Mouse (Mus musculus) embryonic fibroblast, embryonic 13.5 days (primary cell): ENCODE measurements at regions not wholly inside any gene's neighbourhood (a gene's known extent, or its start where the extent isn't known, plus 50 kb on each side); places are given as distances from the start of the nearest gene placed in this dataset.
A peak's percentile ranks its signal among the peaks of the same experiment; 100 is the strongest.

ENCODE experiments used
- H3K27ac ChIP-seq: 2 replicates; pipeline ENCODE4 v1.5.1; 2012; ENCODE audit warnings: low read length, control low read depth, inconsistent platforms; ENCODE audit not compliant: insufficient read depth
- H3K4me1 ChIP-seq: 2 replicates; pipeline ENCODE4 v1.6.1; 2011; ENCODE audit warnings: low read length; ENCODE audit not compliant: control insufficient read depth, insufficient read depth
- H3K4me3 ChIP-seq: 2 replicates; pipeline ENCODE4 v1.5.1; 2011; ENCODE audit warnings: mild to moderate bottlenecking, control low read depth, low read length; ENCODE audit not compliant: insufficient read depth
- CTCF ChIP-seq: IDR thresholded peaks from 2 replicates; pipeline ENCODE4 v1.5.1; 2011; ENCODE audit warnings: mild to moderate bottlenecking, control low read depth, low read length, moderate library complexity, borderline replicate concordance; ENCODE audit not compliant: insufficient read depth
- POLR2A ChIP-seq: IDR thresholded peaks from 2 replicates; pipeline ENCODE4 v1.6.1; 2011; ENCODE audit warnings: low read depth, mild to moderate bottlenecking, control low read depth, low read length, moderate library complexity

- H3K4me1 ChIP-seq: peaks cover 11% of the 10 kb centered on the region
- H3K4me3 ChIP-seq: no peak overlapping the region
- no peak for TF ChIP-seq CTCF
- no peak for TF ChIP-seq POLR2A
- H3K27ac ChIP-seq: no peak overlapping the region
Measured at GRCm38 (mm10) chr7:145047771-145048480, 108.2 kb upstream of the Ccnd1 start.

GRCm38 (mm10) chr7:145045230-145045629 is 105.5 kb upstream of the Ccnd1 start:
- no peak overlapping the region for H3K4me3 ChIP-seq
- H3K27ac ChIP-seq: peak overlapping the region; percentile 51
- no peak for TF ChIP-seq CTCF
- no peak for TF ChIP-seq POLR2A
- peaks cover 11% of the 10 kb centered on the region for H3K4me1 ChIP-seq

GRCm38 (mm10) chr7:145043455-145044149 is 103.9 kb upstream of the Ccnd1 start:
- Histone ChIP-seq H3K27ac (no peak overlapping the region), H3K4me1 (peaks cover 11% of the 10 kb centered on the region), H3K4me3 (no peak overlapping the region)
- no peak for TF ChIP-seq POLR2A
- no peak for TF ChIP-seq CTCF

DNA sequence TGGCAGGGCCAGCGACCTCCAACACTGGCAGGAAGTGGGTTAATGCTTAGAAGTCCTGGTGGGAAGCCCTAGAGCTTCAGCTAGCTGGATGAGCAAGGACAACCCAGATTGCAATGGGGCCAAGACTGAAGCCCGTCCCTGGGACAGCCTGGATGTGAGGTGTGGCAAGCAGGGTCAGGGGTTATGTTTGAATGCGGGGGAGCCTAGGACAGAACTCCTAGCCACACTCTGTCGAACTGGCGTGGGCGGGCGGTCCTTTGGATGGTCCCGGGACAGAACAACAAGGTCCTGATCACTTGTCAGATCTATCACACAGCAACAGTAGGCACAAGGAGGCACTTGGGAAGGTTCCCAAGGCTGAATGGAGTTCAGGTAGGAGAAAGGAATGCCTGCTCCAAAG is 101.1 kb upstream of the Ccnd1 start:
- TF ChIP-seq CTCF (no peak), POLR2A (no peak)
- Histone ChIP-seq H3K4me1 (peaks cover 11% of the 10 kb centered on the region), H3K27ac (no peak overlapping the region), H3K4me3 (no peak overlapping the region)

- no peak overlapping the region for H3K27ac ChIP-seq
- peaks cover 4% of the 10 kb centered on the region; the same call in 1 of the 2 replicates for H3K4me1 ChIP-seq
- TF ChIP-seq CTCF (no peak), POLR2A (no peak)
- H3K4me3 ChIP-seq: no peak overlapping the region
Measured at GRCm38 (mm10) chr7:145034385-145034784, 94.7 kb upstream of the Ccnd1 start.

- TF ChIP-seq POLR2A (no peak), CTCF (no peak)
Measured at GRCm38 (mm10) chr7:145031275-145031674, 91.5 kb upstream of the Ccnd1 start.

DNA sequence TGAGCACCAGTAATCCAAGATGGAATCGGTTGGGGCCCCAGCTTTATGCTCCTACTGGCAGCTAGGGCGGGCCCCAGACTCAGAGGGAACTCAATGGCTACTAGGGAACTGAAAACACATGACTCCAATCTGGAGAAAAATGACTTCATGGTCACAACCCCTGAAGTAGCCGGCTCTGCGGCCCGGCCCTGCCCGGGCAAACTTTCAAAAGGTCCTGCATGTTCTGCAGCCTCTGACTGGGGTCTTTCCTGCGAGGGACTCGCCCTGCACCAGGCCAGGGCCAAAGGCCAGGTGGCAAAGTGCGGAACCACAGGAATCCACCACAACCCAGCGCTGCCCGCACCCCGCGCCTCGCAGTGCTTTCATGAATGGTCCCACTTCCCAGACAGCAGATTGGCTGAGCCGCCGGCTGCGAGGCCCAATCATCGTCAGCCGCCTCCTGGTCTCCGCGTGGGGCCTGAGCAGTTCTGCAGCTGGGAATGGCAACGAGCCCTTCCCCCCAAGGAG is 91.0 kb upstream of the Ccnd1 start:
- Histone ChIP-seq H3K4me1 (peaks cover 4% of the 10 kb centered on the region), H3K27ac (peak overlapping the region; percentile 79), H3K4me3 (no peak overlapping the region)
- TF ChIP-seq CTCF (no peak), POLR2A (no peak)

More at GRCm38 (mm10) chr7:145031275-145031674, 91.5 kb upstream of the Ccnd1 start:
- peak overlapping the region; percentile 22; the same call in 1 of the 2 replicates for H3K27ac ChIP-seq
- no peak overlapping the region for H3K4me3 ChIP-seq
- peaks cover 4% of the 10 kb centered on the region for H3K4me1 ChIP-seq

- TF ChIP-seq CTCF (no peak), POLR2A (no peak)
- H3K27ac ChIP-seq: no peak overlapping the region
- peaks cover 4% of the 10 kb centered on the region for H3K4me1 ChIP-seq
- H3K4me3 ChIP-seq: no peak overlapping the region
Measured at GRCm38 (mm10) chr7:145029622-145030021, 89.9 kb upstream of the Ccnd1 start.

- H3K4me1 ChIP-seq: peaks cover 4% of the 10 kb centered on the region
- TF ChIP-seq CTCF: no peak
- TF ChIP-seq POLR2A: no peak
- H3K4me3 ChIP-seq: no peak overlapping the region
- no peak overlapping the region for H3K27ac ChIP-seq
Measured at GRCm38 (mm10) chr7:145029124-145029523, 89.4 kb upstream of the Ccnd1 start.

DNA sequence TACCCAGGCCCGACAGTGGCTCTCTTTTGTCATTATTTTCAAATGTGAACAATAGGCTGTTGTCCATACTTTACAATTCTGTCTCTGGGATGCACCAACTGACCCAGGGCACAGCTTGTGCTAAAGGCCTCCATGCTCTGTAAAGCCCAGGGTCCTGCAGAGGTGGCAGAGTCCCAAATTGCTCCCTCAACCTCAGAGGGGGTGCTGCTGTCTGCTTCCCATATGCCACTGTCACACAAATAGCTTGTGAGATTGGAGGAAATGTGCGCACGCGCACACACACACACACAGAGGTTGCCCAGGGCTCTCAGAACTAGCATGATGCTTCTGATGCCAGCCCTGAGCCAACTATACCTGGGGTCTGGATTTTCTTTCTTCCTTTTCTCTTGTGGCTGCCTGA is 87.3 kb upstream of the Ccnd1 start:
- Histone ChIP-seq H3K4me3 (no peak overlapping the region), H3K27ac (no peak overlapping the region), H3K4me1 (peaks cover 4% of the 10 kb centered on the region)
- TF ChIP-seq CTCF (no peak), POLR2A (no peak)
